Mouse (Mus musculus): ENCODE data around the gene Fam189a1. TPM values are rescaled to one million over a fixed set of nuclear protein-coding genes. Genes with fewer than 3 reads are reported as not detected.

Gene Fam189a1
- polyA plus RNA-seq (2014; fragmentation: Nextera tagmentation; extraction: Ambion mirVana), result 2.7 and 4.0 TPM in 2 replicates

DNA sequence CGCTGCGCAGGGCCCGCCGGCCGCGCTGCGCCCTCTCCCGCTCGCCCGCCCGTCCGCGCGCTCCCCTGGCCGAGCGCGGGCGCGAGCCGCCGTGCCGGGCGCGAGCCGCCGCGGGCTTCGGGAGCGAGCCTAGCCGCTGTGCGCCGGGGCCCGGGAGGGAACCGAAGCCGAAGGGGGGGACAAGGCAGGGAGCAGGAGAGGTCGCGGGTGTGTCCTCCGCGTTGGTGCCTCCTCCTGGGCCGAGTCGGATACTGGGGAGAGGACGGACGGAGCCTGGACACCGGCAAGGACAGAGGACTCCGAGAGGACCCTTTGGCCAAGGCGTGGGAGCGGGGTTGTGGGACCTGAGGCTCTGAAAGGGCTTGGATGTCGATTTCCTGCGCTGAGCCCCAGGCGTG lies at the start of gene Fam189a1:
Fam189a1 (minus strand) TSS at position 57 of the 398 bp plus-strand sequence.
- H3K4me2 ChIP-seq (ENCODE audit: low read depth, low read length, severe bottlenecking), result peak within 1 kb of the TSS; percentile 98
- peak; percentile 88 for ATAC-seq (replicated peaks; ENCODE audit: low FRiP score)
- 0 out of 2 replicates have a peak within 1 kb of the TSS, but pooled peaks have one; percentile 4 for H3K27ac ChIP-seq (ENCODE audit: low read depth, low read length)
- H3K4me1 ChIP-seq (replicated peaks; ENCODE audit: control insufficient read depth, insufficient read depth, low read length), result peaks cover 3% of the 10 kb centered on the region; the same call in 1 of the 2 replicates
- H3K4me3 ChIP-seq (ENCODE audit: low read depth, low read length), result peak within 1 kb of the TSS; percentile 60
- H3K9me3 ChIP-seq (ENCODE audit: control insufficient read depth, low read length), result no peaks in the 10 kb centered on the region
- WGBS, result under 1% methylated on average over 49 of the region's 50 CpGs
- DNase-seq (ENCODE audit: low spot score), result peak; percentile 77
- H3K36me3 ChIP-seq (ENCODE audit: control insufficient read depth, insufficient read depth, low read length), result no peaks in the 10 kb centered on the region
- peak within 1 kb of the TSS; percentile 63 for H3K9ac ChIP-seq (ENCODE audit: low read length)
- H3K27me3 ChIP-seq (ENCODE audit: control insufficient read depth, insufficient read depth, low read length), result peaks cover 38% of the 10 kb centered on the region

DNA sequence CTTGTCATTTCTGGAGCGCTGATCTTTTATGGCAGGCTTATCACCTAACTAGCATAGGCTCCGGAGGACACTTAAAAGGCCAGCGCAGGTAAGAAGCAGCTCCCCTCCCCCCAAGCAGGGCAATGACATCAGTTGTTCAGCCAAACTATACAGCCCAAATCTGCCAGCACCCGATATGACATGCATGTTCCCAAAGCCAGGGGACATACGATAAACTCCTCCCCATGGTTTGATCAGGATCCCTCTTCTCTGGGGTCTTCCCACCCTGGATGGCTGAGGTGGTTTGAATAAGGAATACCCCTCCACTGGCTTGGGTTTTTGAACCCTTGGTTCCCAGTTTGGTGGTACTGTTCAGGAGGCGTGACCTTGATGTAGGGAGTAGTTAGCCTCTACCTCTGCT lies 49.7 kb upstream of the Fam189a1 start:
- no peak overlapping the region for H3K27ac ChIP-seq (ENCODE audit: low read depth, low read length)
- WGBS, result 94% methylated on average over 6 of the region's 6 CpGs
- H3K36me3 ChIP-seq (ENCODE audit: control insufficient read depth, insufficient read depth, low read length), result no peaks in the 10 kb centered on the region
- no peak for DNase-seq (ENCODE audit: low spot score)
- no peak for ATAC-seq (replicated peaks; ENCODE audit: low FRiP score)
- H3K27me3 ChIP-seq (ENCODE audit: control insufficient read depth, insufficient read depth, low read length), result no peaks in the 10 kb centered on the region
- H3K9ac ChIP-seq (ENCODE audit: low read length), result no peak overlapping the region
- no peaks in the 10 kb centered on the region for H3K4me1 ChIP-seq (replicated peaks; ENCODE audit: control insufficient read depth, insufficient read depth, low read length)
- no peak overlapping the region for H3K4me3 ChIP-seq (ENCODE audit: low read depth, low read length)
- H3K4me2 ChIP-seq (ENCODE audit: low read depth, low read length, severe bottlenecking), result no peak overlapping the region
- H3K9me3 ChIP-seq (ENCODE audit: control insufficient read depth, low read length), result peaks cover 1% of the 10 kb centered on the region; the same call in 1 of the 2 replicates

- 79% methylated on average over 10 of the region's 10 CpGs for WGBS
- Histone ChIP-seq H3K4me2 (ENCODE audit: low read depth, low read length, severe bottlenecking) (no peak overlapping the region), H3K36me3 (ENCODE audit: control insufficient read depth, insufficient read depth, low read length) (no peaks in the 10 kb centered on the region), H3K4me1 (replicated peaks; ENCODE audit: control insufficient read depth, insufficient read depth, low read length) (no peaks in the 10 kb centered on the region), H3K9me3 (ENCODE audit: control insufficient read depth, low read length) (peaks cover 3% of the 10 kb centered on the region; the same call in 1 of the 2 replicates), H3K27ac (ENCODE audit: low read depth, low read length) (no peak overlapping the region), H3K27me3 (ENCODE audit: control insufficient read depth, insufficient read depth, low read length) (no peaks in the 10 kb centered on the region), H3K9ac (ENCODE audit: low read length) (no peak overlapping the region), H3K4me3 (ENCODE audit: low read depth, low read length) (no peak overlapping the region)
- ATAC-seq (replicated peaks; ENCODE audit: low FRiP score) (no peak), DNase-seq (ENCODE audit: low spot score) (no peak)
Measured at GRCm38 (mm10) chr7:65202719-65203118, 46.3 kb upstream of the Fam189a1 start.

GRCm38 (mm10) chr7:65180694-65181093 lies 24.3 kb upstream of the Fam189a1 start:
- Histone ChIP-seq H3K36me3 (ENCODE audit: control insufficient read depth, insufficient read depth, low read length) (no peaks in the 10 kb centered on the region), H3K9ac (ENCODE audit: low read length) (no peak overlapping the region), H3K4me3 (ENCODE audit: low read depth, low read length) (no peak overlapping the region), H3K27ac (ENCODE audit: low read depth, low read length) (no peak overlapping the region), H3K4me1 (replicated peaks; ENCODE audit: control insufficient read depth, insufficient read depth, low read length) (no peaks in the 10 kb centered on the region), H3K9me3 (ENCODE audit: control insufficient read depth, low read length) (no peaks in the 10 kb centered on the region), H3K27me3 (ENCODE audit: control insufficient read depth, insufficient read depth, low read length) (no peaks in the 10 kb centered on the region), H3K4me2 (ENCODE audit: low read depth, low read length, severe bottlenecking) (no peak overlapping the region)
- WGBS, result 70% methylated on average over 5 of the region's 5 CpGs
- no peak for DNase-seq (ENCODE audit: low spot score)
- ATAC-seq (replicated peaks; ENCODE audit: low FRiP score), result no peak

- DNase-seq (ENCODE audit: low spot score) (no peak), ATAC-seq (replicated peaks; ENCODE audit: low FRiP score) (no peak)
- Histone ChIP-seq H3K4me1 (replicated peaks; ENCODE audit: control insufficient read depth, insufficient read depth, low read length) (no peaks in the 10 kb centered on the region), H3K27ac (ENCODE audit: low read depth, low read length) (no peak overlapping the region), H3K9ac (ENCODE audit: low read length) (no peak overlapping the region), H3K4me3 (ENCODE audit: low read depth, low read length) (no peak overlapping the region), H3K27me3 (ENCODE audit: control insufficient read depth, insufficient read depth, low read length) (no peaks in the 10 kb centered on the region), H3K36me3 (ENCODE audit: control insufficient read depth, insufficient read depth, low read length) (no peaks in the 10 kb centered on the region), H3K9me3 (ENCODE audit: control insufficient read depth, low read length) (no peaks in the 10 kb centered on the region), H3K4me2 (ENCODE audit: low read depth, low read length, severe bottlenecking) (no peak overlapping the region)
- 83% methylated on average over 4 of the region's 4 CpGs for WGBS
Measured at GRCm38 (mm10) chr7:65170762-65171161, 14.4 kb upstream of the Fam189a1 start.

GRCm38 (mm10) chr7:65157031-65158025 lies 958 bp upstream of the Fam189a1 start:
- Histone ChIP-seq H3K4me3 (ENCODE audit: low read depth, low read length) (peak overlapping the region; percentile 60), H3K27ac (ENCODE audit: low read depth, low read length) (no peak overlapping the region), H3K4me1 (replicated peaks; ENCODE audit: control insufficient read depth, insufficient read depth, low read length) (peaks cover 3% of the 10 kb centered on the region; the same call in 1 of the 2 replicates), H3K4me2 (ENCODE audit: low read depth, low read length, severe bottlenecking) (peak overlapping the region; percentile 98), H3K36me3 (ENCODE audit: control insufficient read depth, insufficient read depth, low read length) (no peaks in the 10 kb centered on the region), H3K9me3 (ENCODE audit: control insufficient read depth, low read length) (no peaks in the 10 kb centered on the region), H3K9ac (ENCODE audit: low read length) (no peak overlapping the region), H3K27me3 (ENCODE audit: control insufficient read depth, insufficient read depth, low read length) (peaks cover 38% of the 10 kb centered on the region)
- DNase-seq (ENCODE audit: low spot score) (no peak), ATAC-seq (replicated peaks; ENCODE audit: low FRiP score) (no peak)
- WGBS, result 5% methylated on average over 16 of the region's 16 CpGs

DNA sequence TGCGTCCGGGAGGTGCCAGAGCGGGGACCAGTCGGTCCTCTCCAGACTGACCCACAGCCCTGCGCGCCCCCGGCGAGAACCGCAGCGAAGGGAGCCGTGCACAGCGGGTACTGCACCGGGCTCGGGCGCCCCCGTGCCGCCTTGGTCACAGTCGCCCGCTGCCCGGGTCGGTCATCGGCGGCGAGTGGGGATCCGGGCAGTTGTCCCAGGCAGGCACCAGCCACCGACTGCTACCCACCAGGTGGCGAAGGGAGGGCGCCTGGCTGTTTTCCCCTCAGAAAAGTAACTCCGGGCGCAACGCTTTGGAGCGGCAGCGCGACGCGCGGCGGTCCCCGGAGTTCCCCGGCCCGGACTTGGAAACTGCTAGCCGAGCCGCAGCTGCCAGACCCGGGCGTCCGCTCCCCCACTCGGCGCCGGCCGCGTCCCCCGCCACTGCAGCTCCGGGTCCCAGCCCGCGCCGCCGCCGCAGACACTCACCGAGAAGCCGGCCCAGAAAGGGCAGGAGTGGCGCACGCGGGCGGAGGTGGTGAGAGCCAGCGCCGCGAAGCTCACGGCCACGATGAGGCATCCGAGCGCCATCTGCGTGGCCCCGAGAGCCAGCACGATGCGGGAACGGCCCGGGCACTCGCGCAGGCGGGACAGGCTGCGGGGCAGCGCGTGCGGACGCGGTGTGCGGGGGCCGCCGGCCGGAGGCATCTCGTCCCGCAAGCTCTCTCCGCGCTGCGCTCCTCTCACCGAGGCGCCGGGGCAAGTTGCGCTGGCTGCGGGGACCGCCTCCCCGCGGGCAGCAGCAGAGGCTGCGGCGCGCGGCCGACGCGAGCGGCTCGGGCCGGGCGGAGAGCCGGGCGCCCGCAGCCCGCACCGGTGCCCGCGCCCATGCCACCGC lies 499 bp downstream of the Fam189a1 start:
- ATAC-seq (replicated peaks; ENCODE audit: low FRiP score) (peak; percentile 80), DNase-seq (ENCODE audit: low spot score) (peak; percentile 82)
- peak overlapping the region; percentile 98 for H3K4me2 ChIP-seq (ENCODE audit: low read depth, low read length, severe bottlenecking)
- peak overlapping the region; percentile 60 for H3K4me3 ChIP-seq (ENCODE audit: low read depth, low read length)
- H3K9ac ChIP-seq (ENCODE audit: low read length), result peak overlapping the region; percentile 63
- H3K27me3 ChIP-seq (ENCODE audit: control insufficient read depth, insufficient read depth, low read length), result peaks cover 38% of the 10 kb centered on the region
- peaks cover 3% of the 10 kb centered on the region; the same call in 1 of the 2 replicates for H3K4me1 ChIP-seq (replicated peaks; ENCODE audit: control insufficient read depth, insufficient read depth, low read length)
- H3K9me3 ChIP-seq (ENCODE audit: control insufficient read depth, low read length), result no peaks in the 10 kb centered on the region
- H3K27ac ChIP-seq (ENCODE audit: low read depth, low read length), result 0 out of 2 replicates have a peak overlapping the region, but pooled peaks have one; percentile 4
- WGBS, result under 1% methylated on average over 111 of the region's 122 CpGs
- H3K36me3 ChIP-seq (ENCODE audit: control insufficient read depth, insufficient read depth, low read length), result no peaks in the 10 kb centered on the region

DNA sequence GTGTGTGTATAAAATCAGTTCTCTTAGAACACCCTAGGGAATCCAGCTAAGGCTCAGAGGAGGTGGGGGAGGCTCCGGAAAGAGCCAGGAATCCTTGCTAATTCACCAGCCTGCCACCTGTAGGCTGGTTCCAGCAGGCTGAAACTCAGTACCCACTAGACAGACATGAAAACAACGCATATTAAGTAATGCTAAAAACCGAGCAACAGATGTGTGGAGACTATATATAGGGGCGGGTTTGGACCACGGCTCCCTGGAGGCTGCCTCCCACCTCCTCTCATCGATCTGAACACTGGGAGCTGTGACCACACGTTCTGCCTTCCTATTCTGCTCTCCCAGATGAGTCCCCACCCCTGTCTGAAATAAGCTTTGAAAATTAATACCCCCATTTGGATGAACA lies 1.8 kb downstream of the Fam189a1 start:
- peaks cover 3% of the 10 kb centered on the region; the same call in 1 of the 2 replicates for H3K4me1 ChIP-seq (replicated peaks; ENCODE audit: control insufficient read depth, insufficient read depth, low read length)
- no peak overlapping the region for H3K9ac ChIP-seq (ENCODE audit: low read length)
- H3K4me2 ChIP-seq (ENCODE audit: low read depth, low read length, severe bottlenecking), result no peak overlapping the region
- no peak for ATAC-seq (replicated peaks; ENCODE audit: low FRiP score)
- no peaks in the 10 kb centered on the region for H3K9me3 ChIP-seq (ENCODE audit: control insufficient read depth, low read length)
- no peak overlapping the region for H3K4me3 ChIP-seq (ENCODE audit: low read depth, low read length)
- no peak for DNase-seq (ENCODE audit: low spot score)
- H3K27ac ChIP-seq (ENCODE audit: low read depth, low read length), result no peak overlapping the region
- 11% methylated on average over 7 of the region's 7 CpGs for WGBS
- no peaks in the 10 kb centered on the region for H3K36me3 ChIP-seq (ENCODE audit: control insufficient read depth, insufficient read depth, low read length)
- H3K27me3 ChIP-seq (ENCODE audit: control insufficient read depth, insufficient read depth, low read length), result peaks cover 38% of the 10 kb centered on the region
